Mouse (Mus musculus) CH12.LX (cell line): ENCODE data around the gene Ccdc172. TPM values are rescaled to one million over a fixed set of nuclear protein-coding genes. Genes with fewer than 3 reads are reported as not detected.

Source experiments
- DNase-seq: peaks from one replicate; pipeline ENCODE4 v3.0.0-alpha.2; 2013; ENCODE audit errors: extremely low read depth
- H3K27ac ChIP-seq: 2 replicates; pipeline ENCODE4 v1.5.1; 2012; ENCODE audit warnings: low read depth, mild to moderate bottlenecking, control low read depth, moderate library complexity; ENCODE audit not compliant: insufficient read depth
- H3K27me3 ChIP-seq: replicated peaks from 2 replicates; pipeline ENCODE3; 2012; ENCODE audit warnings: inconsistent platforms
- H3K36me3 ChIP-seq, 2 experiments: replicated peaks in 1 of 2; 2 replicates each; pipeline versions ENCODE3 to v1.6.1; 2012; ENCODE audit warnings: inconsistent platforms in 1 of 2, low read length in 1 of 2, mild to moderate bottlenecking in 1 of 2, mixed read lengths in 1 of 2, moderate library complexity in 1 of 2; ENCODE audit not compliant: control insufficient read depth in 1 of 2, insufficient read depth in 1 of 2
- H3K4me1 ChIP-seq, 2 experiments: 2 replicates each; pipeline ENCODE4 v1.6.1; 2012; ENCODE audit warnings: inconsistent platforms in 1 of 2, moderate library complexity in 1 of 2; ENCODE audit not compliant: insufficient read depth in 2 of 2, control insufficient read depth in 1 of 2
- H3K4me2 ChIP-seq: 2 replicates; pipeline ENCODE4 v1.6.1; 2012; ENCODE audit warnings: low read depth, mild to moderate bottlenecking, control low read depth; ENCODE audit not compliant: poor library complexity, insufficient read depth, severe bottlenecking
- H3K4me3 ChIP-seq, 3 experiments: fragments of 150-350 bp in 1 of 3; sonication (generic) in 1 of 3; replicated peaks in 1 of 3; 2 replicates each; pipeline versions ENCODE3 to v1.5.1; 2011 to 2012; ENCODE audit warnings: low read depth in 2 of 3, low read length in 2 of 3, mild to moderate bottlenecking in 2 of 3, moderate library complexity in 2 of 3, control low read depth in 1 of 3, improper control_type of control experiment in 1 of 3, inconsistent platforms in 1 of 3, mixed read lengths in 1 of 3; ENCODE audit not compliant: poor library complexity in 1 of 3
- H3K79me2 ChIP-seq: replicated peaks from 2 replicates; pipeline ENCODE4 v1.6.1; 2012; ENCODE audit warnings: mild to moderate bottlenecking, moderate library complexity; ENCODE audit not compliant: control insufficient read depth, poor library complexity, insufficient read depth, severe bottlenecking; ENCODE audit errors: extremely low read depth
- H3K9ac ChIP-seq: 2 replicates; pipeline ENCODE4 v1.6.1; 2012; ENCODE audit warnings: low read depth, mild to moderate bottlenecking, control low read depth, moderate library complexity; ENCODE audit not compliant: insufficient read depth
- H3K9me3 ChIP-seq: replicated peaks from 2 replicates; pipeline ENCODE3; 2012; ENCODE audit warnings: low read length, inconsistent platforms, mixed read lengths
- CHD1 ChIP-seq: IDR thresholded peaks from 2 replicates; pipeline ENCODE4 v1.6.1; 2012; ENCODE audit warnings: low read depth, low read length, improper control_type of control experiment, inconsistent platforms
- EP300 ChIP-seq: IDR thresholded peaks from 2 replicates; pipeline ENCODE4 v1.6.1; 2011; ENCODE audit warnings: low read length, improper control_type of control experiment
- ETS1 ChIP-seq: conservative IDR thresholded peaks from 2 replicates; pipeline ENCODE4 v1.6.1; 2012; ENCODE audit warnings: low read depth, mild to moderate bottlenecking, inconsistent platforms, low read length, improper control_type of control experiment, moderate library complexity
- GABPA ChIP-seq: IDR thresholded peaks from 2 replicates; pipeline ENCODE4 v1.6.1; 2012; ENCODE audit warnings: low read depth, low read length, improper control_type of control experiment, inconsistent platforms; ENCODE audit not compliant: insufficient replicate concordance
- JUND ChIP-seq: conservative IDR thresholded peaks from 2 replicates; pipeline ENCODE4 v1.6.1; 2011; ENCODE audit warnings: low read depth, low read length, improper control_type of control experiment
- MAFK ChIP-seq: IDR thresholded peaks from 2 replicates; pipeline ENCODE4 v1.6.1; 2011; ENCODE audit warnings: low read length, improper control_type of control experiment; ENCODE audit not compliant: insufficient replicate concordance
- MAX ChIP-seq: IDR thresholded peaks from 2 replicates; pipeline ENCODE4 v1.6.1; 2011; ENCODE audit warnings: low read length, improper control_type of control experiment
- MAZ ChIP-seq: IDR thresholded peaks from 2 replicates; pipeline ENCODE4 v1.6.1; 2012; ENCODE audit warnings: low read depth, mild to moderate bottlenecking, inconsistent platforms, low read length, improper control_type of control experiment, moderate library complexity
- MYC ChIP-seq: IDR thresholded peaks from 2 replicates; pipeline ENCODE4 v1.6.1; 2011; ENCODE audit warnings: low read depth, mild to moderate bottlenecking, improper control_type of control experiment, low read length
- PAX5 ChIP-seq: IDR thresholded peaks from 2 replicates; pipeline ENCODE4 v1.6.1; 2012; ENCODE audit warnings: low read length, inconsistent platforms, mixed read lengths
- POLR2A ChIP-seq: IDR thresholded peaks from 2 replicates; pipeline ENCODE4 v1.6.1; 2011; ENCODE audit warnings: low read depth, mild to moderate bottlenecking, improper control_type of control experiment, low read length
- RAD21 ChIP-seq: IDR thresholded peaks from 2 replicates; pipeline ENCODE4 v1.6.1; 2011; ENCODE audit warnings: low read depth, mild to moderate bottlenecking, low read length, improper control_type of control experiment, moderate library complexity
- RCOR1 ChIP-seq: conservative IDR thresholded peaks from 2 replicates; pipeline ENCODE4 v1.6.1; 2012; ENCODE audit warnings: low read depth, mild to moderate bottlenecking, inconsistent platforms, low read length, improper control_type of control experiment
- TBP ChIP-seq: conservative IDR thresholded peaks from 2 replicates; pipeline ENCODE4 v1.6.1; 2011; ENCODE audit warnings: low read depth, low read length, improper control_type of control experiment
- TCF12 ChIP-seq: IDR thresholded peaks from 2 replicates; pipeline ENCODE4 v1.6.1; 2014; ENCODE audit warnings: low read depth, mild to moderate bottlenecking, inconsistent platforms, low read length, improper control_type of control experiment
- UBTF ChIP-seq: IDR thresholded peaks from 2 replicates; pipeline ENCODE4 v1.6.1; 2012; ENCODE audit warnings: low read depth, mild to moderate bottlenecking, inconsistent platforms, low read length, improper control_type of control experiment, moderate library complexity
- USF1 ChIP-seq: IDR thresholded peaks from 2 replicates; pipeline ENCODE4 v1.6.1; 2014; ENCODE audit warnings: low read depth, mild to moderate bottlenecking, inconsistent platforms, low read length, improper control_type of control experiment
- USF2 ChIP-seq: conservative IDR thresholded peaks from 2 replicates; pipeline ENCODE4 v1.6.1; 2011; ENCODE audit warnings: low read depth, low read length, improper control_type of control experiment
- ZKSCAN1 ChIP-seq: IDR thresholded peaks from 2 replicates; pipeline ENCODE4 v1.6.1; 2012; ENCODE audit warnings: low read depth, inconsistent platforms, low read length, improper control_type of control experiment, borderline replicate concordance
- ZNF384 ChIP-seq: IDR thresholded peaks from 2 replicates; pipeline ENCODE4 v1.6.1; 2012; ENCODE audit warnings: low read depth, low read length, improper control_type of control experiment, inconsistent platforms
- dilution Hi-C: fragments of 300-500 bp; cut with MboI; formaldehyde crosslinking; loops from 2 replicates; pipeline ENCODE4 v1.14.3; 2020; ENCODE audit warnings: low sequenced_read_pairs; ENCODE audit not compliant: extremely low pct_unique_long_range_greater_than_20kb, extremely low pct_ligation_motif_present
- in situ Hi-C: fragments of 300-500 bp; cut with MboI; formaldehyde crosslinking; loops from 3 replicates; pipeline ENCODE4 v1.14.3; 2019; ENCODE audit warnings: low sequenced_read_pairs, low pct_ligation_motif_present, low pct_unique_long_range_greater_than_20kb, mixed read lengths
- polyA plus RNA-seq: library from polyadenylated mRNA; unstranded; fragments of >175 nt; gene quantifications from 2 replicates; pipeline ENCODE4 v1.2.1, GENCODE M21; 2012; ENCODE audit warnings: low read depth; ENCODE audit not compliant: insufficient read length
- total RNA-seq, 2 experiments: library from RNA; depleted of rRNA; stranded (reverse); fragments of 300-350 nt in 1 of 2; fragments of >200 nt in 1 of 2; gene quantifications; 2 replicates each; pipeline ENCODE4 v1.2.3; 2012 to 2014

Ccdc172 gene
- total and polyA plus RNA-seq, 3 experiments: not detected

DNA sequence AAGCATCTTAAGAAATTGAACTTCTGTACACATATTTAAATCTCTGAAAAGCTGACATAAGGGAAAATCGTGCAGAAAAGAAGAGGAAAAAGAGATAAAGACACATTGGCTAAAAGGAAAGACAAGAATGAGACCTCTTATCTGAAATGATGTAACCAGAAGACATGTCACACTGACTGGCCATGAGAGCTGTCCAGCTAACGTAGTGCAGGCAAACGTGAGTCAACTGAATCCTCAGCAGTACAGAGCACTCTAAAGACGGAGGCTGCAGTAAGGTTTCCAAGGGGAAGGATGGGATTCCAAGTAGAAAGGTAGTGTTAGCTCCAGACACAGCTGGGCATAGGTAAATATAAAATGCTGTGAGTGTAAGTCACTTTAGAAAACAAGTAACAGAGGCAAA is 36.6 kb downstream of the Ccdc172 start:
- in situ Hi-C loops (no loop called here), dilution Hi-C loops (no loop called here)
- Histone ChIP-seq H3K27me3 (no peaks in the 10 kb centered on the region), H3K4me1 (peaks cover 0 to 13% of the 10 kb centered on the region in 2 experiments; a peak in 2 of 4 replicates), H3K36me3 (no peaks in the 10 kb centered on the region), H3K27ac (no peak overlapping the region), H3K9ac (no peak overlapping the region), H3K9me3 (no peaks in the 10 kb centered on the region), H3K4me3 (no peak overlapping the region), H3K4me2 (no peak overlapping the region), H3K79me2 (no peaks in the 10 kb centered on the region)
- no peak for DNase-seq
- no peak for TF ChIP-seq MAZ
- no peak for TF ChIP-seq MAX
- no peak for TF ChIP-seq USF2
- TF ChIP-seq EP300: no peak
- TF ChIP-seq USF1: no peak
- no peak for TF ChIP-seq TBP
- no peak for TF ChIP-seq UBTF
- TF ChIP-seq GABPA: no peak
- no peak for TF ChIP-seq MAFK

DNA sequence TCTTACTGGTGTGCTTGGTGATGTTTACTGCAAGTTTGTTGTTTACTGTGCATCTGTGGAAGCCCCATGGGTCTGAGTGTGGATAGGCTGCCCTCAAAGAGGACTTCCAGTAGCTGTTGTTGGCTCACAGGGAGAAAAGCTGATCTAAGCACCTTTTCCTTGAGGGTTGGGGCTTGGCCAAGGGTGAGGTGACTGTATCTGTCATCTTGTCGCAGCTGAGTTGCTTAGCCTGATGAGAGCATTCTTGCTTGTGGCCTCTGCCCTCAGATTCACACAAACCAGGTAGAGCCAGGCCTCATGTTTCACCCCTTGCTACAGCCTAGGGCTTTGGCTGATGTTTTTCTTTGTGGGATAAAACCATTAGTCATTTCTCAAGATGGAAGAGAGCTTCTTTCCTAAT is 38.7 kb downstream of the Ccdc172 start:
- Histone ChIP-seq H3K4me3 (no peak overlapping the region), H3K36me3 (no peaks in the 10 kb centered on the region), H3K4me2 (no peak overlapping the region), H3K27ac (no peak overlapping the region), H3K27me3 (no peaks in the 10 kb centered on the region), H3K9ac (no peak overlapping the region), H3K4me1 (peaks cover 0 to 5% of the 10 kb centered on the region in 2 experiments; a peak in 2 of 4 replicates), H3K9me3 (no peaks in the 10 kb centered on the region), H3K79me2 (no peaks in the 10 kb centered on the region)
- dilution Hi-C loops (no loop called here), in situ Hi-C loops (no loop called here)
- DNase-seq: no peak
- TF ChIP-seq UBTF (no peak), JUND (no peak), USF2 (no peak), POLR2A (no peak), ZKSCAN1 (no peak), MAZ (no peak), ZNF384 (no peak), CHD1 (no peak), EP300 (no peak)

DNA sequence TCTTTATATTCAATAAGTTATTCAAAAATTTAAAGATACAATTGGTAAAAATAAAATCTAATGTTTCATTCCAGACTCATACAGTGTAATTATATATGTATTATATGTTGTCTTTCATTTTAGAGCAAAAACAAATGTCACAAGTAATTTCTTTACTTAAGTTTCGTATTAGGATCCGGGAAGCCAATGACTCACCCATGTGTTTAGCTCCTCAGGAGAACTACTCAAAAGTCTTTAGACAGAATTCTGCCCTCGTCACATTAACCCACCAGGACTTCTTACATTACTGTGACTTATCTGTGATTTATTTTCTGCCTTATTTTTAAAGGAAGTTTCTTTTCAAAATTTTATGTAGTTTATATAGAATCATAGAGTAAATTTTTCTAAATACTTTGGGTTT is 39.1 kb downstream of the Ccdc172 start:
- H3K4me1 ChIP-seq: peaks cover 0 to 5% of the 10 kb centered on the region in 2 experiments; a peak in 2 of 4 replicates
- TF ChIP-seq GABPA (no peak), RAD21 (no peak), ETS1 (no peak), PAX5 (no peak), RCOR1 (no peak), MYC (no peak), CHD1 (no peak), TCF12 (no peak)
- dilution Hi-C loops (no loop called here), in situ Hi-C loops (no loop called here)
- no peak overlapping the region for H3K9ac ChIP-seq
- no peak overlapping the region for H3K4me3 ChIP-seq
- no peaks in the 10 kb centered on the region for H3K9me3 ChIP-seq
- DNase-seq: no peak
- H3K27ac ChIP-seq: no peak overlapping the region
- no peaks in the 10 kb centered on the region for H3K36me3 ChIP-seq
- H3K27me3 ChIP-seq: no peaks in the 10 kb centered on the region
- no peaks in the 10 kb centered on the region for H3K79me2 ChIP-seq
- no peak overlapping the region for H3K4me2 ChIP-seq
